Mouse (Mus musculus) heart, adult 11 months (tissue): ENCODE measurements around the gene Arhgef2.

ENCODE experiments used
- DNase-seq: peaks from one replicate; pipeline ENCODE4 v3.0.0; 2022

The Arhgef2 gene

DNA sequence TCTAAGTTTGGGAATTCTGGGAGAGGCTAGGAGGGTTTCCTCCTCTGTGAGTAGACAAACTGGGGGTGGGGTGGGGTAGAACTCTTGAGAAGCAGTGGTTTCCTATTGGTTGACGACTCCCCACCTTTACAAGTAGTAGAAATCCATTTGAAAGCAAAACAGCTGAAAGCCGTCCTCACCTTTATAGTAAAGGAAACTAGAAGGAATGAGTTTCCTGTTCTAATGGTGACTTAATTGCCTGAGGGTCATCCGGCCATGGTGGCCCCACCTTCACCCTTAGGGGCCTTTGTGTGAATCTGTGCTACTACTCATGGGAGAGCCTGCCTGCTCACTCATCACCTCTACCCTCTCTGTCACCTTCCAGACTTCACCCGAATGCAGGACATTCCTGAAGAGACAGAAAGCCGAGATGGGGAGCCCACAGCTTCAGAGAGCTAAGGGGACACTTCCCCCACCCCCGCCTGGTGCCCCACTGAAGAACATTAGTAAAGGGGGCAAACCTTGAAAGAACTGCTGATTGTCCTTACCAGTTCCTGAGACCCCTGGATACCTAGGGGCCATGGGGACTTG lies 40.7 kb downstream of the Arhgef2 start:
- peak; percentile 85 for DNase-seq

DNA sequence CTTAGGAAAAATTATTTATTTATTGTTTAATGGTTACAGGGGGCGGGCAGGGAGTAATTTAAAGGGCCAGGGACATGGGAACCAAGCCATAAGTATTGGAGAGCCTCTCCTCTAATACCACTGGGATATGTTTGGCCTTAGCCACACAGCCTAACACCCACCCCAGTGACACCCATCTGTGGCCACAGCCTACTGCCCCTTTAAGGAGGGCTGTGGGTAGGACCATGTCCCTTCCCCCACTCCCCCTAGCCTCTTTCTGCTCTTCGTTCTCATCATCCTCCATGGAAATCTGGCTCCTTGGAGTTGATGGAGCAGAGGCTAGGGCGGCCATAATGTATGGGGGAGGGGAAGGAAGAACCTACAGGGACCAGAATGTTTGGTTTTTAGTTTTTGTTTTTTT lies 41.3 kb downstream of the Arhgef2 start:
- DNase-seq: peak; percentile 87

DNA sequence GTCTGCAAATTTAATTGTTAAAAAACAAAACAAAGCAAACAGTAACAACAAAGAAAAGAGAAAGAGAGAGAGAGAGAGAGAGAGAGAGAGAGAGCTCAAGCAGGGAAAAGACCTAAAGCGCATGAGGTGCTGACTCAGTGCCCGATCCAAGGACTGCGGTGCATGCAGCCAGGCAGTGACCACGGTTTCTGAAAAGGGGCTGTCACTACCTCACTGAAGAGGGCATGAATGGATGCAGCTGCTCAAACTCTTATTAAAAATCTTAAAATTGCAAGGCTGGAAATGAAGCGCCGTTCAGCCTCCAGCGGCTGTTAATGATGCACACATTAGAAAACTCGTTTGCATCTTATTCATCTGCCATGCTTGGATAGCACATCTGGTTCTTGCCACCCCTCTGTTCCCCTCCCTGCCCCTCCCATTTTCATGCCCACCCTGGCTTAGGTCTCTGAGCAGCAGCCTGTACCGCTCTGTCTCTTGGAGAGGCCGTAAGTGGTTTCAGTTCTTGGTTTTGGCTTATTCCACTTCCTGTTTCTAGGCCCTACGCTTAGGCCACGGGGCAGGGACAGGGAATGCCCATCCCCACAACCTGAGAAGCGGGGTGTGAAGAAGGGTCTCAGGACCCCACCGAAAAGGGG lies 42.1 kb downstream of the Arhgef2 start:
- peak; percentile 96 for DNase-seq

DNA sequence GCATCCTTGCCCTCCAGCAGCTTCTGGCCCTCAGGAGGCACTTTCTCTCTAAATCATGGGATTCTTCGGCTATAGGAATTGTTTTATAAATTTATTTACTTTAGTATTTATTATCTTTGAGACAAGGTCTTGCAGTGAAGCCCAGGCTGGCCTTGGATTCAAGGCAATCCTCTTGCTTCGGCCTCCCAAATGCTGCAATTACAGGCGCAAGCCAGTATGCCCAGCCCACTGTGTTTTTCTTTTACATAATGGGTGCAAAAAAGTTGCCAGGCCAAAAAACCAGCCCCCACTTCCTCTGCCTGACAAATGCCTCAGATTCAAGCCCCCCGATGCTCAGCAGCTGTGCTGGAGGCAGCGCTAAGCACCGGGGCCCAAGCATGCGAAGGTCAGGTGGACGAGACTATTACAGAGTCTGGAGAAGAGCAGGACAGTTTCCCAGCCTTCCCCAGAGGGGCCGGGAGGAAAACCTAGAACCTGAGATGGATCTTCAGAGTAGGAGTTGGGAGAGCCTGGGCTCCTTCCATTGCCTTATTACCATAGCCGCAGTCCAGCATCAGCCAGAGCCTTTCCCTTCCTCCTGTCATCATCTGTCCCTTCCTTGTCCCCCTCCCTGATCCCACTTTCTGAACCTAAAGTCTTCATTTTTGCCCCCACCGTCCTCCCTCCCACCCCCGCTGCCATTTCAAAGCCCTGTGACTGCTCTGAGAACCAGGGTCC lies 42.8 kb downstream of the Arhgef2 start:
- peak; percentile 88 for DNase-seq

DNA sequence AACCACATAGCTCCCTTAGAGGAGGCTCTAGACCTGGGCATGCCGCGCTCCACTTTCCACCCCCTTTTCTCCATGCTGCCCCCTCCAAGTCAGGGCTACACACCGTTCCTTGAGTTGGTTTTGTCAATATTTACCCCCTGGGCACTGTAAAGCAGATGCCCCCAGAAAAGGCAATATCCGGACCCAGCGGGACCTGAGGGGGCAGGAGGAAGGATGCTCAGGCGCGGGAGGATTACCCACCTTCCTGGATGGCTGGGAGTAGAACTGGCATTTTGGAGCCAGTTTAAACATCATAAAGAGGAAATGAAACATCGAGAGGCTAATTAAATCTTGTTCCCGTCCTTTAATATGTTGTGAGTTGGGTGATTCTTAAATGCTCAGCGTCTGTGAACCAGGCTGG lies 43.4 kb downstream of the Arhgef2 start:
- DNase-seq: peak; percentile 86

DNA sequence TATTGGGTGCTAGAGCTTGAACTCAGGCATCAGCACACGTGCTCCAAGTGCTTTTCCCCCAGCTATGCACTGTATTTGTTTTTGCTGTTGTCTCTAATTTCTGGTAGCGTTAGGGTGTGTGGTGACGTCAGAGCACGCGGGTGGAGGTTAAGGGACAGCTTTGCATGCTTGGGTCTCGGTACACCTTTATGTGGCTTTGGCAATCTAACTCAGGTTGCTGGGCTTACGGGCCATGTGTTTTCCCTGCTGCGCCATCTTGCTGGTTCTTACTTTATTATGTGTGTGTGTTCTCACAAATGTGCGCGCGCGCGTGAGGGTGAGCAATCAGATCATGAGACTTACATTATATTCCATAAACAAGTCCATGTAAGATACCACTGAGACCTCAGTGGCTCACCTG lies 44.2 kb downstream of the Arhgef2 start:
- peak; percentile 81 for DNase-seq

DNA sequence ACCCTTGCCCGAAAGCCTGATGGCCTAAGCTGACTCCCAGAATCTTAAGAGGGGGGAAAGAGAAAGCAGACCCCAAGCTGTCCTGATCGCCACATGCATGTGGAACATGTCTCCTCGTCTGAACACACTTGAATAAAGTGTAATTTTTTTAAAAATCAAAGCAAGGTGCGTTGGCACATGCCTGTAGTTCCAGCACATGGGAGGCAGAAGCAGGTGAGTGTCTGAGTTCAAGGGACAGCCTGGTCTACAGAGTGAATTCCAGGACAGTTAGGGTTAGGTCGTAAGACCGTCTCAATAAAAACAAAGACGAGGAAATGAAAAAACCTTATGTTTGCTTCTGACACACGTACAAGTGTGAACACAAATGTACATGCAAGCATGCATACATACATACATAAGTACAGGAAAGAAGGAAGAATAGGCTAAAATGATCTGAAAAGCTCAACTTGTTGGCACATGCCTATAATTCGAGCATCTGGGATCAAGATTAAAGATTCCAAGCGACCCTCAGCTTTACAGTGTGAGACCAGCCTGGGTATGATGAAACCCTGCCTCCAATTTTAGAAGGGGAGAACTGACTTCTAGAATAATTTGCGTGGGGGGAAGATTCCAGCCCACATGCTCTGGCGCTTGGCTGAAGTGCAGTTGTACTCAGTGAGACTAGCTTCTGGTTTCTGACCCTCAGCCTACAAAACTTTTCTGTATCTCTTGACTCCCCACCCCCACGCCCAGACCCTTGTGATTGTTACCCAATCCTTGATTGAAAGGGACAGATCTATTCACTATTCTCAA lies 45.1 kb downstream of the Arhgef2 start:
- DNase-seq: peak; percentile 76

DNA sequence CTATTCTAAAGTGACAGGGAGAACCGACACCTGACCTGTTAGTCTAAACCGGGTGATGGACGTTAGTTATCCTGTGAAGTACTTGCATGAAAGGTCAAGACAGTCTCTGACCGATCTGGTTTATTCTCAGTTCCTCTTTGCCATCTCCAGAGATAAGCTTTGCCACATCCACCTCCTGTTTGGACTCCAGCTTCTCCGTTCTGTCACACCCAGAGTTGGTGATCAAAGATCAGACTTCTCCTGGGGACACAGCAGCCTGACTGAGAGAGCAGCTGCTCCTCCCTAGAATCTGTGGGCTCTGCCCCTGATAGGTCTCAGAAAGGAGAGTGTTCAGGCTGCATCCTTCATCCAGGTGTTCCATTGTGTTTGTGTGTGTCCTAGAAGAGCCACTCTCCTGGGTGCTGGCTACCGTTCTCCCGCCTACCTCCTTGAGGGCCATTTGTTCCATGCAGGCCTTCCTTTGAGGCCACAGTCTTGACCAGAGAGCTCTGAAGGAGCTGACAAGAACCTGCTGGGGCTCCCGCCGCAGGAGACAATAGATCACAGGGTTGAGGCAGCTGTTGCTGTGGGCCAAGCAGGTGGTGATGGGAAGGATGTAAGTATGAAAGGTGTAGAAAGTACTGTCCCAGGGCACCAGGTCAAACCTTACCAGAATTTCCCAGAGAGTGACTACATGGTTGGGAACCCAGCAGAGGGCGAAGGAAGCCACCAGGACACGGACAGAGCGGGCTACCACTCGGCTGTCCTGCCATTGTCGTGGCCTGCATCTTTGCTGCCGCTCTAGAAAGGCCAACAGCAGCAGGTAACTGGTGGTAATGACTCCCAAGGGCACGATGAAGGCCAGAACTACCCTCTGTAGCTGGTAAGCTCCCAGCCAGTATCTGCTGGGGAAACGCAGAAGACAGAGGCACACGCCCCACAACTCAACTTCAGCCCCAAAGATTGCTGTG lies 46.2 kb downstream of the Arhgef2 start:
- peak; percentile 90 for DNase-seq

DNA sequence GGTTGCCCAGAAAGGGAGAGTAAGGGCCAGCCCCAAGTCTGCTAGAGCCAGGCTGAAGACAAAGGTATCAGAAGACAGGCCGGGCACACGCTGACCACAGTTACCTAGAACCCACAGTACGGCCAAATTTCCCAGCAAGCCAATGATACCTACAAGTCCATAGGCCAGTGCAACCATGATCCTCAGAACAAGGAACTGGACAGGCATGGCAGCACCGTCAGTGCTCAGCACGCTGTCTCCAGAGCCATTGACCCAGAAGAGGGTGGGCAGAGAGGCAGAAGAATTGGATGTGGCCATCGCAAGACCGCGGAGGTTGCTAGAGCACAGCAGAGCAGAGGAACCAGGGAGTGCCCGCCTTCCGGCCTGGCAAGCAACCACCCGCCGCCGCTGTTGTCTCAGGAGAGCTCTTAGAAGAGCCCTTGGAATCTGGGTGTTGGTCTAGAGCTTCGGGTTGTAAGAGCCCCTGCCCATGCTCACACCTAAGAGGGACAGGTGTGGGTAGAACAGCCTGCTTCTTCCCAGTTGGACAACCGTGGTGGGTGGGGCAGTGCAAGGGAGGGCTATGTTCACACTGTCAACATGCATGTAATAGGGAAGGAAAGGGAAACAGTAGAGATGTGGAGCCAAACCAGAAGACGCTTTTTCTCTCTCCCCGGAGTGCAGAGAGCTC lies 47.2 kb downstream of the Arhgef2 start, which contains the start of gene Rxfp4:
Rxfp4 (minus strand) TSS at position 297 of the 670 bp plus-strand sequence.
- peak; percentile 89 for DNase-seq

DNA sequence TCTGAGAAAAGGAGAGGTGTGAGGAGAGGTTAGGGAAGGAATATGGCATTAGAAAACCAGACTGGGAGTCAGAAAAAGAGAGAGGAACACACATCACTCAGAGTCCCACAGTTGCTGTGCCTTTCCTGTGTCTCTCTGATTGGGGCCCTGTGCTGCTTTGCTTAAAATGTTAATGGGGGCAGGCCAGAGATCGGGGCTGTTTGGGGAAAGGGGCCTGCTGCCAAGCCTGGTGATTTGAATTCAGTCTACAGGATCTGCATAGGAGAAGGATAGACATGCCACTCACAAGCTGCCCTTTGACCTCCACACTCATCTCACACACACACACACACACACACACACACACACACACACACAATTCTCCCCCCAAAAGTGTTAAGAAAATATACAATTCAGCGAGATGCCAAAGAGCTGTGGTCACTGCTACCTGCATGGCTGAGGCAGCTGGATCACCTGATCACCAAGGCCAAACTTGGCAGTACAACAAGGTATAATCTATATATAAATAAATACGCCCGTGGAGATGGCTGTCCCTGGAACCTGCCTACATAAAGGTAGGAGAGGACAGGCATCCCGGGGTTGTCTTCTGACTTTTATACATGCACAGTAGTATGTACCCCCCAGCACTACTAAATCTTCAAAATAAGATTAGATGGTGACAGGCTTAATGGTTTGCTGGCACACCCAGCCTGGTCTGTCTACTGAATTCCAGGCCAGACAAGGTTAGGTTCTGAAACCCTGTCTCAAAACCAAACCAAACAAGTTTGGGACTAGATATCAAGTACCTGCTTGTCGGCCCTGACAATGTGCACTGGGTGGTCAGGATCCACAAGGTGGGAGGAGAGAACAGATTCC lies 48.0 kb downstream of the Arhgef2 start:
- peak; percentile 81 for DNase-seq

DNA sequence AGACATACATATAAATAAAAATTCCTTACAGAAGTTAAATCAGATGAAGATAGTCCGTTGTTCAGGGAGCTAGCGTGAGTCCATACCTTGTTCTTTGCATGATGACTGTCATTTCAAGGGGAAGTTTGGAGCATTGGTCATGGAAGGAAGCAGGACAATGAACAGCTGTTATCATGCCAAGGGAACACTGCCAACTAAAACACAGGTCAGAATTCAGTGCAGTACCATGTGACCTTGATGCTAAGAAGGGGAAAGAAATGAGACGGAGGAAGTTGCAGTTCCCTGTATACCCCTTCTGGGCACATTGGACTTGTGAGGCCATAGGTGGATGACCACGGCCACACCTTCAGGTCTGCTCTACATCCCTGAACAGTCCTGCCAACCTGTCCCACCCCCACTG lies 48.9 kb downstream of the Arhgef2 start:
- DNase-seq: peak; percentile 93

DNA sequence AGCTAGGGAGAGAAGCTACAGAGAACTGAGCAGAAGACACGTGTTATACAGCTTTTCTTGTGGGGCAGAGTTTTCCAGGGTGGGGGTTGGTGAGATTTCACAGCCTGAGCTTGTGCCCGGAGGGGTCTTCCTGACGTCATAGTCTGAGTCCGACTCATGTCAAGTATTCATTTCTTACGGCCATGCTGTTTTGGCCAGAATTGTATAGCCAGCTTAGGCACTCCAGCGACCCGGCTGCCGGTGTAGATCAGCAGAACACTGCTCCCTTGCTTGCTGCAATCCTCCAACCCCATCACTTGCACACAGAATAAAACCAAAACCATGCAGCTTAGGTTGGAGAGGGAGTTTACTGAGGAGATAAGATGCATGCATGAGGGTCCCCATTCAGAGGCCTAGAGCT lies 49.9 kb downstream of the Arhgef2 start:
- DNase-seq: peak; percentile 58

DNA sequence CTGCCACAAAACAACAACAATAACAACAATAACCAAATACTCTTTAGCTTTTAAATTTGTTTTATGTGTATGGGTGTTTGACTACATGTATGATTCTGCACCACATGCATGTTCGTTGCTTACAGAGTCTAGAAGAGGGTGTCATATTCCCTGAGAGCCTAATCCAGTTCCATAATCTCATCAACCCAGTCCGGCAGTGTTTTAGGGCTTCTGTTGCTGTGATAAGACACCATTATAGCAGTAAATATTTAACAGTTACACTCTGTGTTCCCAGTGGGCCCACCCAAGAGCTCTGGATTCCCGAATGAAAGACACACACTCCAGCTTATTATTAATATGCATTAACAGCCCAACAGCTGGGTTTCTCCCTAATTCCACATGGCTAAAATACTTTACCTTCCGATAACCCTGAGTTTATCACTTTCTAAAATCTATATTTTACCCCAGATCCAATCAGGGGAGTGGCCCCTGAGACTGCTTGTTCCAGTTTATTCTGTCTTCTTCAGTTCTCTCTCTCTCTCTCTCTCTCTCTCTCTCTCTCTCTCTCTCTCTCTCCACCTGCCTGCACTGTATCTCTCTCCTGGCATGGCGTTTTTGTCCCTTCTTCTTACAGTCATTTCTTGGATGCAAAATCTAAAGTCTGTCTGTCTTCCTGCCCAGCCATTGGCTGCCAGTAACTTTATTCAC lies 52.8 kb downstream of the Arhgef2 start:
- DNase-seq: peak; percentile 53

DNA sequence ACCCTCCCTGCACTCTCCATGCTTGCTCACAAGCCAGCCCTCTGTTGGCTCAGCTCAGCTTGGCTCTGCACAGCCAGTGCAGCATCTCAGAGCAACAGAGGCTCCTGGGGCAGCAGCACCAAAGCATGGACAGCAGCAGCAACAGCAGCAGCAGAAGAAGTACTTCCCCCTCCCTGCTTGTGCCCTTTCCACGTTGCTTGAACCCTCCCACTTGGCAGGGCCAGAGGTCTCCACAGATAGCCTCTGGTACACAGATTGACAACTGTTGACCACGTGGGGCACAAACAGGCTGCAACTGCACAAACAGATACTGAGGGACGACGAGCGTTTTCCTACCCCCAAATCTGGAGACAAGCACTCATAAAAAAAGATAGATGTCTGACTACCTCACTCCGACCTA lies 54.0 kb downstream of the Arhgef2 start:
- DNase-seq: peak; percentile 88

DNA sequence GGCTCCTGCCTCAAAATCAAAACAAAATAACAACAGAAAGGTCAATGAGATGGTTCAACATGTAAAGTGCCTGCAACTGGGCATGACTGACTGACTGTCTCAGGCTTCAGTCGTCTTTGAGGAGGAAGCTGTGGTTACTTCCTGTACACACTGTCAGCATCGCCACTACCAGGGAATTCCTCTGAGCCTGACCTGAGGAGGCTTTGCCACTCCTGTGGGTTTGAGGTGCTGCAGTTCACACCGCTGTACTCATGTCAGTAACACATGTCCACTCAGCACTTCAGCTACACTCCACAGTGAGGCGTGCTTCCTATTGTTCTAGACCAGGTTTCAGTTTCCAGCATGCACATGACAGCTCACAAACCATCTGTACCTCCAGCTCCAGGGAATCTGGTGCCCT lies 58.3 kb downstream of the Arhgef2 start:
- peak; percentile 87 for DNase-seq

DNA sequence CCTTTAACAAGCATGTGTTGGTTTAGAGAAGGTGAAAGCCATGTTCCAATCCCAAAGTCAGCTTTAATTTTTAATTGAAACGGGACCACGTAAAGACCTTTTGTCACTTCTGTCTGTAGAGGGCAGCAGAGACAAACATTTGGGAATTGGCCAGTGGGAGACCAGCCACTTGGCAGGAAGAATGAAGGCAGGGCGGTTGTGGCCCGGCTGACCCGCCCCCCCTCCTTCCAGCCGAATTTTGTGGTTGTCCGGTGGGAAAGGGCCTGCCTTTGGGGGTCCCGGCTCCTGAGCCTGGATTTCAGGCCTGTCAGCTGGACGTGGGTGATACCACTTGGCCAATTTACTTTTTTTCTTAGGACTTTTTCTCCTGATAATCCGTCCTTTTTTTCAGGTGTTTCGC lies 71.6 kb downstream of the Arhgef2 start:
- peak; percentile 95 for DNase-seq

DNA sequence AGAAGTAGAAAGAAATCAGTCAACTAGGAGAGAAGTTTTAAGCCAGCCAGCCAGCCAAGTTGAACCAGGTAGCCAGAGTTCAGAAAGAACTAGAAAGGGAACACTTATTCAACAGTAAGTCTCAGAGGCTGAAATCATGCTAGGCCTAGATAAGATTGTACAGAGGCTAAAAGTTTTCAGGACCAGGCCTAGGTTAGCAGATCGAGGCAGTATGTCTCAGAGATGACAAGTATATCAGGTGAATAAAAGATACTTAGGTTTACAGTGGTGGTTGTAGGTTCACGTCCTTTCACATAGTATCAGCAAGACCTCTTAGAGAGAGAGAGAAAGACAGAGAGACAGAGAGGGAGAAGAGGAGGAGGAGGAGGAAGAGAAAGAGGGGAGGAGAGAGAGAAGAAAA lies 78.0 kb downstream of the Arhgef2 start:
- DNase-seq: peak; percentile 68

DNA sequence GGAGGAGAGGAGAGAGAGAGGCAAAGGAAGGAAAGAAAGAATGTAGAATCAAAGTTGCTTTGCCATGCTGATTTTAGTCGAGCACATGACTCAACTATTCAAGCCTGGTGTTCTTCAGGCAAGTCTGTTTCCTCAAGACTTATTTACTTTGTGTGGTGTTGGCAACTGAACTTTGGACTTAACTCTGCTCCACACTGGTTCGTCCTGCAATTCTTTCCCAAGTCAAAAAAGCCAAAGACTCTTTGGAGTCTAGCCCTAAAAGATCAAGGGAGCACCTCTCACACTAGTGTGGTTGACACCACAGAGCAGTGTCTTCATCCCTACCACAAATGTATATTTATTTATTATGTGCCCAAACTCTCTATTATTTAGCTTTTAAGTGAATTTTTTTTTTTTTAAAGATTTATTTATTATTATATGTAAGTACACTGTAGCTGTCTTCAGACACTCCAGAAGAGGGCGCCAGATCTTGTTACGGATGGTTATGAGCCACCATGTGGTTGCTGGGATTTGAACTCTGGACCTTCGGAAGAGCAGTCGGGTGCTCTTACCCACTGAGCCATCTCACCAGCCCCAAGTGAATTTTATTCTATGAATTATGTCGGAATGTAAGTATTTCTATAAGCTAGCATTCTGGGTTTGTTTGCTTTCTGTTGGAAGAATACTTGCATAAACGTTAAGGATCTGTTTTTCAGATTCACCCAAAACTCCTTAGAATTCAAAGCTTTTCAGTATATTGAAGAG lies 78.6 kb downstream of the Arhgef2 start:
- DNase-seq: peak; percentile 82
